Mouse (Mus musculus) CH12.LX (cell line): ENCODE data around the gene Trafd1. TPM values are rescaled to one million over a fixed set of nuclear protein-coding genes. Genes with fewer than 3 reads are reported as not detected.

Source experiments
- DNase-seq: peaks from one replicate; pipeline ENCODE4 v3.0.0-alpha.2; 2013; ENCODE audit errors: extremely low read depth
- H3K27ac ChIP-seq: 2 replicates; pipeline ENCODE4 v1.5.1; 2012; ENCODE audit warnings: low read depth, mild to moderate bottlenecking, control low read depth, moderate library complexity; ENCODE audit not compliant: insufficient read depth
- H3K27me3 ChIP-seq: replicated peaks from 2 replicates; pipeline ENCODE3; 2012; ENCODE audit warnings: inconsistent platforms
- H3K36me3 ChIP-seq, 2 experiments: replicated peaks in 1 of 2; 2 replicates each; pipeline versions ENCODE3 to v1.6.1; 2012; ENCODE audit warnings: inconsistent platforms in 1 of 2, low read length in 1 of 2, mild to moderate bottlenecking in 1 of 2, mixed read lengths in 1 of 2, moderate library complexity in 1 of 2; ENCODE audit not compliant: control insufficient read depth in 1 of 2, insufficient read depth in 1 of 2
- H3K4me1 ChIP-seq, 2 experiments: 2 replicates each; pipeline ENCODE4 v1.6.1; 2012; ENCODE audit warnings: inconsistent platforms in 1 of 2, moderate library complexity in 1 of 2; ENCODE audit not compliant: insufficient read depth in 2 of 2, control insufficient read depth in 1 of 2
- H3K4me2 ChIP-seq: 2 replicates; pipeline ENCODE4 v1.6.1; 2012; ENCODE audit warnings: low read depth, mild to moderate bottlenecking, control low read depth; ENCODE audit not compliant: poor library complexity, insufficient read depth, severe bottlenecking
- H3K4me3 ChIP-seq, 3 experiments: fragments of 150-350 bp in 1 of 3; sonication (generic) in 1 of 3; replicated peaks in 1 of 3; 2 replicates each; pipeline versions ENCODE3 to v1.5.1; 2011 to 2012; ENCODE audit warnings: low read depth in 2 of 3, low read length in 2 of 3, mild to moderate bottlenecking in 2 of 3, moderate library complexity in 2 of 3, control low read depth in 1 of 3, improper control_type of control experiment in 1 of 3, inconsistent platforms in 1 of 3, mixed read lengths in 1 of 3; ENCODE audit not compliant: poor library complexity in 1 of 3
- H3K79me2 ChIP-seq: replicated peaks from 2 replicates; pipeline ENCODE4 v1.6.1; 2012; ENCODE audit warnings: mild to moderate bottlenecking, moderate library complexity; ENCODE audit not compliant: control insufficient read depth, poor library complexity, insufficient read depth, severe bottlenecking; ENCODE audit errors: extremely low read depth
- H3K9ac ChIP-seq: 2 replicates; pipeline ENCODE4 v1.6.1; 2012; ENCODE audit warnings: low read depth, mild to moderate bottlenecking, control low read depth, moderate library complexity; ENCODE audit not compliant: insufficient read depth
- H3K9me3 ChIP-seq: replicated peaks from 2 replicates; pipeline ENCODE3; 2012; ENCODE audit warnings: low read length, inconsistent platforms, mixed read lengths
- BHLHE40 ChIP-seq: IDR thresholded peaks from 2 replicates; pipeline ENCODE4 v1.6.1; 2011; ENCODE audit warnings: mild to moderate bottlenecking, low read depth, low read length, improper control_type of control experiment
- CHD1 ChIP-seq: IDR thresholded peaks from 2 replicates; pipeline ENCODE4 v1.6.1; 2012; ENCODE audit warnings: low read depth, low read length, improper control_type of control experiment, inconsistent platforms
- CHD2 ChIP-seq: IDR thresholded peaks from 2 replicates; pipeline ENCODE4 v1.6.1; 2011; ENCODE audit warnings: low read length, improper control_type of control experiment
- CTCF ChIP-seq, 2 experiments: IDR thresholded peaks in 1 of 2; conservative IDR thresholded peaks in 1 of 2; 2 replicates each; pipeline ENCODE4 v1.5.1; 2011 to 2012; ENCODE audit warnings: low read depth in 2 of 2, low read length in 2 of 2, improper control_type of control experiment in 1 of 2, inconsistent platforms in 1 of 2, mild to moderate bottlenecking in 1 of 2, moderate library complexity in 1 of 2
- ELF1 ChIP-seq: IDR thresholded peaks from 2 replicates; pipeline ENCODE4 v1.6.1; 2014; ENCODE audit warnings: low read depth, mild to moderate bottlenecking, inconsistent platforms, low read length, improper control_type of control experiment
- HCFC1 ChIP-seq: IDR thresholded peaks from 2 replicates; pipeline ENCODE4 v1.6.1; 2012; ENCODE audit warnings: low read depth, mild to moderate bottlenecking, inconsistent platforms, low read length, improper control_type of control experiment
- JUN ChIP-seq: IDR thresholded peaks from 2 replicates; pipeline ENCODE4 v1.6.1; 2011; ENCODE audit warnings: low read depth, mild to moderate bottlenecking, low read length, improper control_type of control experiment, moderate library complexity; ENCODE audit not compliant: insufficient read depth
- NELFE ChIP-seq: IDR thresholded peaks from 2 replicates; pipeline ENCODE4 v1.6.1; 2011; ENCODE audit warnings: low read depth, low read length, improper control_type of control experiment
- NRF1 ChIP-seq: IDR thresholded peaks from 2 replicates; pipeline ENCODE4 v1.6.1; 2014; ENCODE audit warnings: low read depth, mild to moderate bottlenecking, inconsistent platforms, low read length, improper control_type of control experiment, moderate library complexity
- PAX5 ChIP-seq: IDR thresholded peaks from 2 replicates; pipeline ENCODE4 v1.6.1; 2012; ENCODE audit warnings: low read length, inconsistent platforms, mixed read lengths
- POLR2A ChIP-seq: IDR thresholded peaks from 2 replicates; pipeline ENCODE4 v1.6.1; 2011; ENCODE audit warnings: low read depth, mild to moderate bottlenecking, improper control_type of control experiment, low read length
- RAD21 ChIP-seq: IDR thresholded peaks from 2 replicates; pipeline ENCODE4 v1.6.1; 2011; ENCODE audit warnings: low read depth, mild to moderate bottlenecking, low read length, improper control_type of control experiment, moderate library complexity
- UBTF ChIP-seq: IDR thresholded peaks from 2 replicates; pipeline ENCODE4 v1.6.1; 2012; ENCODE audit warnings: low read depth, mild to moderate bottlenecking, inconsistent platforms, low read length, improper control_type of control experiment, moderate library complexity
- USF2 ChIP-seq: conservative IDR thresholded peaks from 2 replicates; pipeline ENCODE4 v1.6.1; 2011; ENCODE audit warnings: low read depth, low read length, improper control_type of control experiment
- dilution Hi-C: fragments of 300-500 bp; cut with MboI; formaldehyde crosslinking; loops from 2 replicates; pipeline ENCODE4 v1.14.3; 2020; ENCODE audit warnings: low sequenced_read_pairs; ENCODE audit not compliant: extremely low pct_unique_long_range_greater_than_20kb, extremely low pct_ligation_motif_present
- in situ Hi-C: fragments of 300-500 bp; cut with MboI; formaldehyde crosslinking; loops from 3 replicates; pipeline ENCODE4 v1.14.3; 2019; ENCODE audit warnings: low sequenced_read_pairs, low pct_ligation_motif_present, low pct_unique_long_range_greater_than_20kb, mixed read lengths
- polyA plus RNA-seq: library from polyadenylated mRNA; unstranded; fragments of >175 nt; gene quantifications from 2 replicates; pipeline ENCODE4 v1.2.1, GENCODE M21; 2012; ENCODE audit warnings: low read depth; ENCODE audit not compliant: insufficient read length
- total RNA-seq, 2 experiments: library from RNA; depleted of rRNA; stranded (reverse); fragments of 300-350 nt in 1 of 2; fragments of >200 nt in 1 of 2; gene quantifications; 2 replicates each; pipeline ENCODE4 v1.2.3; 2012 to 2014

Gene Trafd1
- total and polyA plus RNA-seq, 3 experiments, result 31.7 to 52.8 (median 42.3) TPM

GRCm38 (mm10) chr5:121339507-121340230, 45.8 kb downstream of the Trafd1 start:
- H3K27me3 ChIP-seq, result no peaks in the 10 kb centered on the region
- H3K36me3 ChIP-seq, result peaks cover 49 to 84% of the 10 kb centered on the region in 2 experiments
- dilution Hi-C loops (no loop called here), in situ Hi-C loops (no loop called here)
- peaks cover 0 to 30% of the 10 kb centered on the region in 2 experiments; a peak in 2 of 4 replicates for H3K4me1 ChIP-seq
- H3K79me2 ChIP-seq, result no peaks in the 10 kb centered on the region
- TF ChIP-seq JUN (no peak), NRF1 (no peak), ELF1 (no peak), UBTF (no peak), PAX5 (no peak), HCFC1 (no peak), RAD21 (no peak), CHD2 (no peak), USF2 (no peak), NELFE (no peak), POLR2A (no peak)
- no peak overlapping the region for H3K4me3 ChIP-seq
- H3K27ac ChIP-seq, result no peak overlapping the region
- no peak for DNase-seq
- no peak overlapping the region for H3K4me2 ChIP-seq
- H3K9me3 ChIP-seq, result no peaks in the 10 kb centered on the region
- no peak overlapping the region for H3K9ac ChIP-seq

- Histone ChIP-seq H3K4me1 (peaks cover 0 to 27% of the 10 kb centered on the region in 2 experiments; a peak in 2 of 4 replicates), H3K4me3 (no peak overlapping the region), H3K79me2 (no peaks in the 10 kb centered on the region), H3K9me3 (no peaks in the 10 kb centered on the region), H3K27ac (no peak overlapping the region), H3K9ac (no peak overlapping the region), H3K4me2 (no peak overlapping the region), H3K36me3 (peaks cover 47 to 78% of the 10 kb centered on the region in 2 experiments), H3K27me3 (no peaks in the 10 kb centered on the region)
- TF ChIP-seq CHD1 (no peak), CTCF (conservative IDR thresholded peaks at IDR 0.05 in 1 of 2, IDR thresholded peaks at IDR 0.05 in 1 of 2; ENCODE audit: low read depth in 2 of 2, low read length in 2 of 2) (no peak)
- dilution Hi-C loops, result no loop called here
- in situ Hi-C loops, result no loop called here
- DNase-seq, result no peak
Measured at GRCm38 (mm10) chr5:121336776-121337175, 48.7 kb downstream of the Trafd1 start.

GRCm38 (mm10) chr5:121336009-121336408, 49.4 kb downstream of the Trafd1 start:
- Histone ChIP-seq H3K9ac (no peak overlapping the region), H3K4me3 (no peak overlapping the region), H3K27ac (no peak overlapping the region), H3K4me1 (peaks cover under 1 to 21% of the 10 kb centered on the region in 2 experiments), H3K9me3 (no peaks in the 10 kb centered on the region), H3K4me2 (no peak overlapping the region), H3K27me3 (no peaks in the 10 kb centered on the region), H3K36me3 (peaks cover 52 to 85% of the 10 kb centered on the region in 2 experiments), H3K79me2 (no peaks in the 10 kb centered on the region)
- dilution Hi-C loops, result no loop called here
- TF ChIP-seq USF2 (no peak), BHLHE40 (peak; percentile 27; the same call in 1 of the 2 replicates)
- in situ Hi-C loops, result no loop called here
- no peak for DNase-seq
